Mouse (Mus musculus) C2C12 (cell line): Measurements from ENCODE around the gene Gm27021.

Experiments
- CTCF ChIP-seq: IDR thresholded peaks from one replicate; pipeline ENCODE4 v1.5.1; 2011; ENCODE audit not compliant: control insufficient read depth, insufficient read depth, insufficient read length
- MAX ChIP-seq: IDR thresholded peaks from one replicate; pipeline ENCODE4 v1.6.1; 2011; ENCODE audit warnings: mild to moderate bottlenecking, control low read depth

DNA sequence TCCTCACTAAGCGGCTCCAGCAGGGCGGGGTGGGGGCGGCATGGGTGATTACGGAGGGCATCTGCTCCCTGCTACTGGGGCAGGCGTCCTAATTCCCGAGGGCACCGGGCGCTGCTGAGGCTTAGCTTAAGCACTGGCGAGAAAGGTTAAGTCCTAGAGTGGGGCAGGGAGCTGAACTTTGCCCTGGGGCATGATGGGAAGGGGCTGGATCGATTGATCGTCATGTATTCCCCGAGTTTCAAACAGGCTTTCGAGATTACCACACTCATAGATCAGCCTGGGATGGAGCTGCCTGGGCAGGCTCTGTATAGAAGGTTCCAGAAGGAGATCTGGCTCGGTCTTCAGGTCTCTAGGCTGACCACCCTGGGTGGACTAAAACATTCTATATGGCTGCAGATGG lies 45.7 kb downstream of the Gm27021 start:
- TF ChIP-seq MAX (no peak), CTCF (no peak)
